Mouse (Mus musculus): ENCODE results near the gene Defb36.

DNA sequence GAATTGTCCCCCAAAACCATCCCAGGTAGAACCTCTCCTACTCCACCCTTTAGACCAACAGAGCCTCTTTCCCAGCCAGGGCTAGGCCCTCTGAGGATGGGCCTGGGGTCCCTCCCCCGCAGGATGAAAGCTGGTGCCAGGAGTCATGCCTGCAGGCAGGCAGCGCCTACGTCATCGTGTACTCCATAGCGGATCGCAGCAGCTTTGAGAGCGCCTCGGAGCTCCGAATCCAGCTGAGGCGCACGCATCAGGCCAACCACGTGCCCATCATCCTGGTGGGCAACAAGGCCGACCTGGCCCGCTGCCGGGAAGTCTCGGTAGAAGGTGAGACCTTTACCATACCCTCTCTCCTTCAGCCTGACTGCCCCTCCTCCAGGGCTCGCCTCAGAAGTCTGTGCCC is 29.2 kb downstream of the Defb36 start:
- TF ChIP-seq POLR2A (IDR thresholded peaks at IDR 0.05; ENCODE audit: low read depth, low read length) (no peak), CTCF (IDR thresholded peaks at IDR 0.05; ENCODE audit: extremely low read depth, insufficient read length, insufficient replicate concordance, low read depth, low read length) (no peak)

All from small intestine, adult 2 months (tissue).